Mouse (Mus musculus) midbrain, embryonic 14.5 days (tissue): ENCODE results near the gene Wnt3. TPM values are rescaled to one million over a fixed set of nuclear protein-coding genes. Genes with fewer than 3 reads are reported as not detected.

Experiments used
- ATAC-seq: fragments of 200-750 bp; cut with Nextera tagmentation; 2 replicates; pipeline ENCODE4 v1.8.0; 2017; ENCODE audit warnings: moderate number of reproducible peaks, moderate library complexity; ENCODE audit not compliant: low FRiP score, low TSS enrichment
- DNase-seq: peaks from one replicate; pipeline ENCODE4 v3.0.0-alpha.2; 2015
- H3K27ac ChIP-seq: fragments of 300-500 bp; sonication (generic); replicated peaks from 2 replicates; pipeline ENCODE4 v1.5.1; 2014; ENCODE audit warnings: mild to moderate bottlenecking, low read depth, low read length, moderate library complexity
- H3K27me3 ChIP-seq: fragments of 300-500 bp; sonication (generic); 2 replicates; pipeline ENCODE4 v1.6.1; 2014; ENCODE audit warnings: low read length, control low read depth, mixed read lengths; ENCODE audit not compliant: control insufficient read depth, insufficient read depth
- H3K36me3 ChIP-seq: fragments of 300-500 bp; sonication (generic); 2 replicates; pipeline ENCODE4 v1.6.1; 2014; ENCODE audit warnings: low read length, control low read depth; ENCODE audit not compliant: control insufficient read depth, insufficient read depth
- H3K4me1 ChIP-seq: fragments of 300-500 bp; sonication (generic); 2 replicates; pipeline ENCODE4 v1.6.1; 2014; ENCODE audit warnings: mild to moderate bottlenecking, antibody characterized with exemption, low read length, control low read depth; ENCODE audit not compliant: control insufficient read depth, insufficient read depth
- H3K4me2 ChIP-seq: fragments of 300-500 bp; sonication (generic); 2 replicates; pipeline ENCODE4 v1.6.1; 2014; ENCODE audit warnings: mild to moderate bottlenecking, low read length, moderate library complexity
- H3K4me3 ChIP-seq: fragments of 300-500 bp; sonication (generic); replicated peaks from 2 replicates; pipeline ENCODE4 v1.5.1; 2014; ENCODE audit warnings: low read depth, low read length
- H3K9ac ChIP-seq: fragments of 300-500 bp; sonication (generic); replicated peaks from 2 replicates; pipeline ENCODE4 v1.6.1; 2014; ENCODE audit warnings: mild to moderate bottlenecking, low read length, moderate library complexity
- H3K9me3 ChIP-seq: fragments of 300-500 bp; sonication (generic); 2 replicates; pipeline ENCODE4 v1.6.1; 2016; ENCODE audit warnings: low read length, control low read depth, mixed read lengths; ENCODE audit not compliant: control insufficient read depth
- WGBS: fragments of 180-500 bp; shearing (Covaris S2); extraction: QIAGEN DNeasy Blood & Tissue Kit; methylation state at CpG from one replicate; pipeline ENCODE4 v1.1.7; 2014; 5-methylcytosine and 5-hydroxymethylcytosine counted together
- polyA plus RNA-seq: library from polyadenylated mRNA; unstranded; fragments of >200 nt; fragmentation: Nextera tagmentation; extraction: Ambion mirVana; gene quantifications from 2 replicates; pipeline ENCODE4 v1.2.1, GENCODE M21; 2014

The Wnt3 gene
- polyA plus RNA-seq, 1 experiment from 2014 or later, result 14.5 TPM

DNA sequence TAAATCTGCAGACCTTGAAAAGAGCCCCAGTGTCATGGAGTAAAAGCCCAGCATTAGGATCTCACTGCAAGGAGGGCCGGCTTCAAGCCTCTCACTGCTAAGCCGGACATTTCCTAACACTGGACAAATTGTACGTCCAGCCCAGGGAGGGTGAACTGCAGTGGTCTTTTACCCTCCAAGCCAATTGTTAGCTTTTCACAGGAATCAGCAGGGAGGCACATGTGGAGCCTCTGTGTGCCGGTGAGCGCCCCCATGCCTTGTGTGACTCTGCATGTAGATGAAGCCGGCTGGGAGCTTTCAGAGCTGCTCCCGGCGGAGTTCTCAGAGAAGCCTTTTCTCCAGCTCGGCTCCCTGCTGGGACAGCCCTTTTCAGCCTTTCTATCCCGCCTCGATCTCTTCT, 66.9 kb downstream of the Wnt3 start:
- 1% methylated on average over 11 of the region's 11 CpGs for WGBS
- no peak overlapping the region; the same call in 1 of the 2 replicates for H3K9ac ChIP-seq
- peak; percentile 67 for ATAC-seq

DNA sequence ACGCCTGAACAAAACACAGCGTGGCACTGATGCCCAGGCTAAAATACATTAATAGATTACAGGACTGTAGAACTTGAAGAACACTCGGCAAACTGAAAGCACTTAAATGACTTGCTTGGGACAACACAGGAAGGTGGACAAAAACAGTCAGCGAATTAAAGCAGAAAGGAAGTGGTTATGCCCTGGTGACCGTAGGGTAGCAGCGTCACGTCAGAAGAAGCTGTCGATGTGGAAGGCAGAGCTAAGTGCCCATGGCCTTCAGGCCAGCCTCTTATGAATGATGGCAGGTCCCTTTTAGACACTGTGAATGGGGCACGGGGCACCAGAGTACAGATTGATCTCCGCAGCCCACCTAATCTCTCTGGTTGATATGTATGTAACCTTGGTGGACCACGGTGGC, 74.3 kb downstream of the Wnt3 start:
- Histone ChIP-seq H3K4me3 (no peak overlapping the region), H3K4me2 (no peak overlapping the region), H3K36me3 (peaks cover 21% of the 10 kb centered on the region), H3K27me3 (no peaks in the 10 kb centered on the region), H3K4me1 (peaks cover 8% of the 10 kb centered on the region), H3K27ac (no peak overlapping the region), H3K9me3 (no peaks in the 10 kb centered on the region), H3K9ac (no peak overlapping the region)
- WGBS, result 90% methylated on average over 11 of the region's 11 CpGs
- DNase-seq, result no peak
- no peak for ATAC-seq

More for the DNA sequence above, 66.9 kb downstream of the Wnt3 start:
- Histone ChIP-seq H3K27me3 (no peaks in the 10 kb centered on the region), H3K4me1 (peaks cover 19% of the 10 kb centered on the region), H3K9me3 (no peaks in the 10 kb centered on the region), H3K27ac (peak overlapping the region; percentile 83), H3K4me3 (0 out of 2 replicates have a peak overlapping the region, but pooled peaks have one; percentile 7), H3K36me3 (peaks cover 11% of the 10 kb centered on the region; the same call in 1 of the 2 replicates), H3K4me2 (peak overlapping the region; percentile 42)
- peak; percentile 88 for DNase-seq

DNA sequence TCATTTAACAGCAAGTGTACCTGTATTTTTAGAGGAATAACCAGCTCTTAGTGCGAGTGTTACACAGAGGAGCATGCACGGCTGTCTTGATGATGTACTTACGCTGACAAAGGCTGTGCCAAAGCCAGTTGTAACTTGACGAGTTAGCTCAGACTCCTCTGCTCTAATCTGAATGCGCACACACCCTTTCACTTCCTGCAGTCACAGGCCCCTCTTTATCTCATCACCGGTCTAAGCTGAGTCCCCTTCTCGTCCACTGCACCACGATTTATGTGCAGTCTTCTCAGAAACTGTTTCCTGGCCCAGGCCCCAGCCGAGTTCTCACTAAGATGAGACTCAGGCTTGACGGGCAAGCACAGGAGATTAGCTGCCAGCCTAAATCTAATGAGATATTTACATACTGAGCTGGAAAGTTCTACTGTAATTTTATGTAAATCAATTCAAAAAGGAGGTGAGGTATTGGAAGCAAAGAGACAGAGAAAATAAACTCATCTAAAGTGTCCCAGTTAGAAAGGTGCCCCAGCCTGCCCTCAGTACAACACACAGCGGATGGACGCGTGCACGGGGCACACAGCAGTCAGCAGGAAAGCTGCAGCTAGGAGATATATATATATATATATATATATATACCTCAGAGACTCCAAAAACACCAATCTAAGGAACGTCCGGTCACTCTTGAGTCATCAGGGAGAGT, 78.8 kb downstream of the Wnt3 start:
- Histone ChIP-seq H3K27me3 (no peaks in the 10 kb centered on the region), H3K4me1 (peaks cover 22% of the 10 kb centered on the region), H3K4me2 (no peak overlapping the region), H3K9me3 (no peaks in the 10 kb centered on the region), H3K4me3 (no peak overlapping the region), H3K36me3 (peaks cover 15% of the 10 kb centered on the region; the same call in 1 of the 2 replicates), H3K27ac (peak overlapping the region; percentile 78), H3K9ac (no peak overlapping the region)
- no peak for ATAC-seq
- peak; percentile 45 for DNase-seq
- 30% methylated on average over 16 of the region's 16 CpGs for WGBS

DNA sequence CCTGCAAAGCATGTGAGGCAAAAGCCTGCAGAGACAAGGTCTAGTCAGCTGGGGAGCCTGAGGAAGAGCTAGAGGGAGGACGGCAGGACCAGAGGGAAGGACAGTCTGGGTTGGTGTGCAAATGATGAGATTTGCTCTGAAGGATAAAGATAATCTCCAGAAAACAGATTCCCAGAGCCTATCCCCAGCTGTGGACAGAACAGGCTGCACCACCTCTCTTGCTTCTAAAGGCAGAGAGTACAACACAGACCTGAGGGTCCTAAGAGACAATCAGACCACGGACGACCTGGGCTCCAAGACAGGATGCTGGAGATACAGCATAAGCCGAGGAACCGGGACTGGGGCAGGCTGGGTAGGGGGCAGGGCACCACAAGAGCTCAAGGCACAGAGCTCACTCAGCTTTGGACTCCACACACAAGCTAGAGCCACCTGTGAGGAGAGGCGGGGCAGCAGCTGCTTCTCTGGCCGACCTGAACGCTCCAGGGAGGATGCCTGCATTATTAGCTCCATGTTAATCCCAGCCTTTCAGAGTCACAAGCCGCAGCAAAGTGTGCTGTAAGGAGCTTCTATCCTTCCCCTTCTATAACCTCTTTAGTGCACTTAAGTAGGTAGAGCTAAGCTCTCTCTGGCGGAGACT, 79.5 kb downstream of the Wnt3 start:
- peak; percentile 67 for DNase-seq
- H3K9ac ChIP-seq, result no peak overlapping the region
- ATAC-seq, result no peak; the same call in 1 of the 2 replicates

DNA sequence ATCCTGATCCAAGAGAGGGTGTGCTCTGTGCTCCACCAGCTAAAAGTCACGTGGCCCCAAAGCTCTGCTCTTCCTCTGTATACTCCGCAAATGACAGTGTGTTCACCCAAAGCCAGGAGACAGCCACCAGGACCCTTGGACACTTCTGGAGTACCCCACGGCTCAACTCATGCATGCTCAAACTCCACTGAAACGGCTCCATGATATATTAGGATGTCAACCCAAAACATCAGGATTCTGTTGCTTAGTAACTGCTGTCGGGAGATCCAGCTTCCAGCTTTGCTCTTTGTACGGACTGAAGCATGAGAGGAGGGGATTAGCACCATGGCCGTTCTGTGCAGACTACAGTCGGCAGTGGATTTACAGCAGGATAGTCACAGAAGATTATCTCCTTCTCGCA, 80.3 kb downstream of the Wnt3 start:
- Histone ChIP-seq H3K9ac (peak overlapping the region; percentile 23; the same call in 1 of the 2 replicates), H3K4me2 (peak overlapping the region; percentile 34), H3K36me3 (peaks cover 14% of the 10 kb centered on the region), H3K27me3 (no peaks in the 10 kb centered on the region), H3K9me3 (no peaks in the 10 kb centered on the region), H3K4me1 (peaks cover 22% of the 10 kb centered on the region), H3K27ac (peak overlapping the region; percentile 78), H3K4me3 (no peak overlapping the region)
- peak; percentile 57; the same call in 1 of the 2 replicates for ATAC-seq
- 7% methylated on average over 9 of the region's 9 CpGs for WGBS
- peak; percentile 79 for DNase-seq

More for the DNA sequence above, 79.5 kb downstream of the Wnt3 start:
- H3K4me2 ChIP-seq, result peak overlapping the region; percentile 34
- no peaks in the 10 kb centered on the region for H3K27me3 ChIP-seq
- 10% methylated on average over 10 of the region's 10 CpGs for WGBS
- peak overlapping the region; percentile 78 for H3K27ac ChIP-seq
- no peak overlapping the region for H3K4me3 ChIP-seq
- peaks cover 22% of the 10 kb centered on the region for H3K4me1 ChIP-seq
- peaks cover 12% of the 10 kb centered on the region for H3K36me3 ChIP-seq
- no peaks in the 10 kb centered on the region for H3K9me3 ChIP-seq

DNA sequence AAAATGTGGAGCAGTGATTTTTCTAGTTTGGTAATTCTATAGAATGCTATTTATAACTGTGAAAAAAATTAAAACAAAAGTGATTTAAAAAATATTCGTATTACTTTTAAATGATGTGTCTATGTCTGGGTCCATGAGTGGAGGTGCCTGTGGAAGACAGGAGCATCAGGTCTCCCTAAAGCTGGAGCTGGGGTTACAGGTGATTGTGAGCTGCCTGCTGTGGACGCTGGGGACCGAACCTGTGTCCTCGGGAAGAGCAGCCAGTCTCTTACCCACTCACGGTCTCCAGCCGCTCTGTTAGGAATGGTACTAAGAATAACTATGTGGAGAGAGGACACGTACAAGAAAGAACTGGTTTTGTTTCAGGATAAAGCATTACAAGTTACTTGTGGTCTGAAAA, 82.7 kb downstream of the Wnt3 start:
- ATAC-seq, result no peak
- H3K27ac ChIP-seq, result no peak overlapping the region
- no peak for DNase-seq
- peaks cover 22% of the 10 kb centered on the region for H3K4me1 ChIP-seq
- WGBS, result 94% methylated on average over 7 of the region's 7 CpGs
- no peak overlapping the region for H3K9ac ChIP-seq
- H3K27me3 ChIP-seq, result no peaks in the 10 kb centered on the region
- peaks cover 22% of the 10 kb centered on the region for H3K36me3 ChIP-seq
- H3K4me2 ChIP-seq, result no peak overlapping the region
- no peak overlapping the region for H3K4me3 ChIP-seq
- H3K9me3 ChIP-seq, result no peaks in the 10 kb centered on the region

DNA sequence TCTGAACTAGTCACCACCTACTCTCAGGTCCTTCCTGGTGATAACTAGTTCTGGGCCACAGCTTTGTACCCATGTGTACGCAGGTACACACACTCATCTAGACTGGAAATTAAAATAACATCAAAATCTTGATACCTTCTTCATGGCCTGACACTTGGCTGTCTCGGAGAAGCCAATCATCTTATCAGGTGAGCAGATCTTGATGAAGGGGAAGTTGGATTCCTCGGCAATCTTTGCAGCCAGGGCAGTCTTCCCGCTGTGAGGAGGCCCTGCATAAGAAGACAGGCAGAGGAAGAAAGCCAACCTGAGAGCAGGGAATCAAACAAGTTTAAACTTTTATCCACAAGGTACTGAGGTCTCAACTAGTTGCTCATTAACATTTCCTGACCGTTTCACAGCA, 84.8 kb downstream of the Wnt3 start:
- H3K9me3 ChIP-seq, result no peaks in the 10 kb centered on the region
- H3K4me2 ChIP-seq, result no peak overlapping the region
- H3K27ac ChIP-seq, result no peak overlapping the region
- H3K4me3 ChIP-seq, result no peak overlapping the region
- WGBS, result 70% methylated on average over 5 of the region's 5 CpGs
- H3K27me3 ChIP-seq, result no peaks in the 10 kb centered on the region
- H3K36me3 ChIP-seq, result peaks cover 34% of the 10 kb centered on the region
- ATAC-seq, result no peak
- peaks cover 8% of the 10 kb centered on the region for H3K4me1 ChIP-seq
- H3K9ac ChIP-seq, result no peak overlapping the region
- no peak for DNase-seq

DNA sequence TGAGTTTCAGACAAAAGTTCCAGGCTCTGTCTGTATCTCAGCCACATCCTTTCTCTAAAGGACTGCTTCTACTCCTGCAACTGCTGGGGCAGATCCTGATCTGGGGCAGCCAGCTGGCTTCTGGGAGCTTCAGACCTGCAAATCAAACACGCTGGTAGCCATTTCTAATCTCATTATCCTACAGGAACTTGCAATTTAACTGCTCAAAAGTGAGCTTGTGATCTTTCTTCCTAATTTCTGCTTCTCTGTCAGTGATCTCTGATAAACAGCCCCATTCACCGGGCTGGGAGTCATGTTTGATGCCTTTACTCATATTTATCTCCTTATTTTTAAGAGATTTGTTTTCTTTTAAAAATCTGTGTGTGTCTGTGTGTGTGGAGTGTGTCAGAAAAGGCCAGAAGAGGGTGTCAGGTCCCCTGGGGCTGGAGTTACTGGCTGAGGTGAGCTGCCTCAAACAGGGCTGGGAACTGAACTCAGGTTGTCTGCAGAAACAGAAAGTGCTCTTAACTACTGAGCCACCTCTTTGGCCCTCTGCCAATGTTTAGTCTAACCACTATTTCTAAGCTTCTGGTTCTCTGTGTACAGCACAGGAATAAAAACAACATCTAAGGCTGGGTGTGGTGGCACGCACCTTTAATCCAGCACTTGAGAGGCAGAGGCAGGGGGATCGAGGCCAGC, 86.1 kb downstream of the Wnt3 start:
- Histone ChIP-seq H3K4me1 (0 out of 2 replicates have a peak, but pooled peaks cover 3% of the 10 kb centered on the region), H3K27ac (0 out of 2 replicates have a peak overlapping the region, but pooled peaks have one; percentile 22), H3K4me2 (no peak overlapping the region), H3K27me3 (no peaks in the 10 kb centered on the region), H3K9ac (no peak overlapping the region), H3K36me3 (peaks cover 39% of the 10 kb centered on the region), H3K4me3 (no peak overlapping the region), H3K9me3 (no peaks in the 10 kb centered on the region)
- ATAC-seq (no peak), DNase-seq (peak; percentile 31)
- 60% methylated on average over 4 of the region's 4 CpGs for WGBS
